Mouse (Mus musculus): Measurements from ENCODE around the gene Rsph3a. TPM values are rescaled to one million over a fixed set of nuclear protein-coding genes. Genes with fewer than 3 reads are reported as not detected.

Rsph3a gene
- polyA plus RNA-seq (2017; shearing (Covaris generic)) = 20.8 TPM

DNA sequence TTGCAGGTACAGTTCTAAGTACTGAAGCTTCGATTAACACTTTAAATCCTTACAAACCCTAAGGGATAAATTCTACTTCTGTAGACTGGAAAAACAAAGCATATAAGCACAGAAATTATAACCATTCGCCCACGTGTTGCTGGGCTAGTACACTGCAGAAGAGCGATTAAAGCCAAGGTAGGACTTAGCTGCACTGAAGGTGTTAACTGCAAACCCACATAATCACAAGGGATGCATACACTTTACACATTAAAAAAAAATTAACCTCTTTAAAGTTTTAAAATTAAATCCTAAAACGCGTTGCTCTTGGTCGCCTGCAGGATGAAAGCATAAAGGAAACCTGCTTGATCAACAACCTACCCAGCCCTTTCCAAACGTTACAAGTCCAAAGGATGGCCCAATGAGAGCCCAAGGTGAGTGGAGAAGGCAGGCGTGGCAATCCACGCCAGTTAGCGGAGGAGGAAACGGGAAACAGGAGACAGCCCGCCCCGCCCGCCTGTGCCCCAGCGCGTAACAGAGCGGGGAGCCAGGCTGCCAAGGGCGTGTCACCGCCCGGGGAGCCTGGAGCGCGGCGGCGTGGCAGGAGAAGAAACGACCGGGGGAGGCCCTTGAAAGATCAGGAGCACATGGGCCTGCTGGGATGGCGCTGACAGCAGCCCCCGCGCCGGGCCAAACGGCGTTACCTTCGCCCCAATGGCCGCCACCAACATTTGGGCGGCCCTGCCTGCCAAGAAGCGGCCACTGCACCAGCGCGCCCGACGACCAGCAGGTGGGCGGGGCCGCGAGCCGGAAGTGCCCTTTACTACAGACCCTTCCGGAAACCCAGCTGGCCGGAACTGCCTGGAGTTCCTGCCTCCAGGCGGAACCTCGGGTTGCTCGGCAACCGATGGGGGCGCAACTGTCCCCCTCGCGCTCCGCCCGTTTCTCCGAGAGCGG is at the start of gene Rsph3a:
Gene Rsph3a, plus strand, starts transcription at position 498 of the 936 bp plus-strand sequence.

GRCm38 (mm10) chr17:7925413-7926160 is 19.8 kb upstream of the Rsph3a start, which contains the start of gene Tagap:
Gene Tagap, plus strand, starts transcription at chr17:7926000.

Other genes with a start within 250 kb of the Rsph3a start
- gene Fndc1, start 118.3 kb upstream of the Rsph3a start, polyA plus RNA-seq (2017; shearing (Covaris generic)) = 0.04 TPM
- 128 TPM for gene Tagap, start 19.6 kb upstream of the Rsph3a start, polyA plus RNA-seq (2017; shearing (Covaris generic))
- 0.19 TPM for gene Gm49673, start 202.2 kb downstream of the Rsph3a start, polyA plus RNA-seq (2017; shearing (Covaris generic))
- 82.4 TPM for gene Rnaset2a, start 202.5 kb downstream of the Rsph3a start, polyA plus RNA-seq (2017; shearing (Covaris generic))
- gene Fgfr1op, start 219.9 kb downstream of the Rsph3a start, polyA plus RNA-seq (2017; shearing (Covaris generic)) = 20.8 TPM

Measured in CD4-positive, CD25-positive, alpha-beta regulatory T cell (primary cell).